Comparison of ENCODE assay signal across 13 mouse cellular contexts in the genomic region with DNA sequence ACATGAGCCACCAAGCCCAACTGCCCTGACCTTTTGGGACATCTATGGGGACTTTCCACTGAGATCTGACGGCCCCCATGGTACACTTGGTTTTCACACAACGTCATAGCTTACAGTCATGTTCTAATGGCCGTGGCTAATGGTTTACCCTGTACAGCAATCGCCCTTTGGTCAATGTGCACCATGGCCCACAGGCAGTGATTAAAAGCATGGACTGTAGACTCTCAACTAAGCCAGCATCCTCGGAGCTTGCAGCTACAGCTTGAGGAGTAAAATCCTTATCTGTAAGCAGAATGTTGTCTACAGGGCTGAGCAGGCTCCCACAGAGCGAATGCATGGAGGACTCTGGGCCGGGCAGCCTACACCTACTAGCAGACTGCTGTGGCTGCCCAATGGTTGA. TPM values are rescaled to one million over a fixed set of nuclear protein-coding genes. Genes with fewer than 3 reads are reported as not detected.
DNase-seq lines count a peak whose midpoint lies in the region; ATAC-seq lines count a peak whose summit lies in the region.
"Had no signal": no experiment of that assay in that cellular context is flagged by ENCODE, and none has a peak within 500 bp of the region (broad histone marks: within the 10 kb centered on the region; RNA-seq: fewer than 3 reads in every experiment).

No protein-coding gene starts in this region.

- no peak overlapping the region for H3K4me2 ChIP-seq in embryonic facial prominence, embryonic 13.5 days
- H3K4me2 ChIP-seq in kidney, embryonic 16.5 days (replicated peaks; ENCODE audit: low read depth, low read length) = no peak overlapping the region
- peak overlapping the region; percentile 15; the same call in 1 of the 2 replicates for H3K4me2 ChIP-seq in liver, embryonic 13.5 days
- H3K4me2 ChIP-seq in forebrain, embryonic 12.5 days = no peak overlapping the region

- H3K36me3 ChIP-seq in embryonic facial prominence, embryonic 13.5 days = no peaks in the 10 kb centered on the region
- no peaks in the 10 kb centered on the region for H3K36me3 ChIP-seq in kidney, embryonic 16.5 days (ENCODE audit: insufficient read depth, low read length)
- H3K36me3 ChIP-seq in liver, embryonic 13.5 days = no peaks in the 10 kb centered on the region
- no peaks in the 10 kb centered on the region for H3K36me3 ChIP-seq in forebrain, embryonic 12.5 days (replicated peaks)

- DNase-seq in adipocyte (ENCODE audit: low spot score) = peak; percentile 20
- DNase-seq in liver, embryonic 13.5 days = no peak
- no peak for DNase-seq in layer of hippocampus, adult 11-12 months (ENCODE audit: low spot score)
- DNase-seq in urinary bladder, postnatal 36 days (ENCODE audit: low spot score in 2 of 2) = no peak
- DNase-seq: adrenal gland, postnatal 10 days; gastrocnemius, postnatal 14 days; heart, postnatal 10 days; thymus, postnatal 36 days had no signal

- H3K4me1 ChIP-seq in embryonic facial prominence, embryonic 13.5 days = peaks cover 52% of the 10 kb centered on the region
- peaks cover 13% of the 10 kb centered on the region for H3K4me1 ChIP-seq in kidney, embryonic 16.5 days (ENCODE audit: insufficient read depth, low read length)
- H3K4me1 ChIP-seq in liver, embryonic 13.5 days (replicated peaks) = peaks cover 53% of the 10 kb centered on the region
- peaks cover 4% of the 10 kb centered on the region; the same call in 1 of the 2 replicates for H3K4me1 ChIP-seq in forebrain, embryonic 12.5 days

- H3K27ac ChIP-seq in embryonic facial prominence, embryonic 13.5 days = peak overlapping the region; percentile 60
- peak overlapping the region; percentile 35; the same call in 1 of the 2 replicates for H3K27ac ChIP-seq in kidney, embryonic 16.5 days (ENCODE audit: low read length)
- peak overlapping the region; percentile 91 for H3K27ac ChIP-seq in liver, embryonic 13.5 days
- no peak overlapping the region for H3K27ac ChIP-seq in forebrain, embryonic 12.5 days

- H3K9ac ChIP-seq in embryonic facial prominence, embryonic 13.5 days = no peak overlapping the region
- no peak overlapping the region for H3K9ac ChIP-seq in kidney, embryonic 16.5 days (replicated peaks; ENCODE audit: low read length)
- peak overlapping the region; percentile 60; the same call in 1 of the 2 replicates for H3K9ac ChIP-seq in liver, embryonic 13.5 days
- no peak overlapping the region for H3K9ac ChIP-seq in forebrain, embryonic 12.5 days

- H3K27me3 ChIP-seq in embryonic facial prominence, embryonic 13.5 days = no peaks in the 10 kb centered on the region
- no peaks in the 10 kb centered on the region for H3K27me3 ChIP-seq in kidney, embryonic 16.5 days (ENCODE audit: insufficient read depth, low read length)
- peaks cover 24% of the 10 kb centered on the region for H3K27me3 ChIP-seq in liver, embryonic 13.5 days
- H3K27me3 ChIP-seq in forebrain, embryonic 12.5 days = peaks cover 11% of the 10 kb centered on the region
- H3K27me3 ChIP-seq: CH12.LX had no signal

- H3K4me3 ChIP-seq in embryonic facial prominence, embryonic 13.5 days = no peak overlapping the region
- H3K4me3 ChIP-seq in kidney, embryonic 16.5 days (ENCODE audit: low read length) = no peak overlapping the region
- no peak overlapping the region for H3K4me3 ChIP-seq in liver, embryonic 13.5 days (replicated peaks)
- H3K4me3 ChIP-seq in forebrain, embryonic 12.5 days (replicated peaks) = no peak overlapping the region

- 58% methylated on average over 7 of the region's 7 CpGs for WGBS in embryonic facial prominence, embryonic 13.5 days
- 64% methylated on average over 7 of the region's 7 CpGs for WGBS in kidney, embryonic 16.5 days
- 52% methylated on average over 7 of the region's 7 CpGs for WGBS in liver, embryonic 13.5 days (ENCODE audit: insufficient replicate concordance)
- 76% methylated on average over 7 of the region's 7 CpGs for WGBS in forebrain, embryonic 12.5 days

- H3K9me3 ChIP-seq in embryonic facial prominence, embryonic 13.5 days = no peaks in the 10 kb centered on the region
- no peaks in the 10 kb centered on the region for H3K9me3 ChIP-seq in kidney, embryonic 16.5 days (ENCODE audit: low read length)
- no peaks in the 10 kb centered on the region for H3K9me3 ChIP-seq in liver, embryonic 13.5 days (replicated peaks)
- no peaks in the 10 kb centered on the region for H3K9me3 ChIP-seq in forebrain, embryonic 12.5 days

- no peak for ATAC-seq in embryonic facial prominence, embryonic 13.5 days (ENCODE audit: insufficient number of reproducible peaks, insufficient read depth, low FRiP score, low TSS enrichment, low read depth)
- ATAC-seq in kidney, embryonic 16.5 days (ENCODE audit: low FRiP score, low TSS enrichment) = peak; percentile 59
- peak; percentile 40 for ATAC-seq in liver, embryonic 13.5 days (ENCODE audit: low read depth)
- ATAC-seq in forebrain, embryonic 12.5 days (ENCODE audit: low FRiP score) = no peak
- ATAC-seq: forebrain, embryonic 14.5 days had no signal

RNA-seq across cellular contexts. Expression of a gene that starts 52.5 kb away (rescaled TPM):
- 3.1 and 4.2 TPM in 2 replicates for polyA plus RNA-seq in embryonic facial prominence, embryonic 13.5 days (2015; fragmentation: Nextera tagmentation; extraction: Ambion mirVana)
- 43.7 and 45.7 TPM in 2 replicates for polyA plus RNA-seq in kidney, embryonic 16.5 days (2015; fragmentation: Nextera tagmentation; extraction: Ambion mirVana)
- 12.3 and 21.0 TPM in 2 replicates for polyA plus RNA-seq in liver, embryonic 13.5 days (2015; fragmentation: Nextera tagmentation; extraction: Ambion mirVana)
- polyA plus RNA-seq in forebrain, embryonic 12.5 days (2016; fragmentation: Nextera tagmentation; extraction: Ambion mirVana) = 1.4 and 2.1 TPM in 2 replicates

Comparison
In these comparisons a context has a peak if more than half of its experiments do, and no peak if none do; other contexts are left out.
1. ATAC-seq: peak in kidney, embryonic 16.5 days (single experiment) and liver, embryonic 13.5 days (single experiment); none in embryonic facial prominence, embryonic 13.5 days (single experiment) and forebrain, embryonic 12.5 days (single experiment).